Mouse (Mus musculus) naive thymus-derived CD4-positive, alpha-beta T cell, adult 2 months (primary cell): ENCODE results near the gene Chtf18.

Experiments used
- DNase-seq: peaks from one replicate; pipeline ENCODE4 v3.0.0-alpha.2; 2011; ENCODE audit warnings: low read depth

Chtf18 gene

DNA sequence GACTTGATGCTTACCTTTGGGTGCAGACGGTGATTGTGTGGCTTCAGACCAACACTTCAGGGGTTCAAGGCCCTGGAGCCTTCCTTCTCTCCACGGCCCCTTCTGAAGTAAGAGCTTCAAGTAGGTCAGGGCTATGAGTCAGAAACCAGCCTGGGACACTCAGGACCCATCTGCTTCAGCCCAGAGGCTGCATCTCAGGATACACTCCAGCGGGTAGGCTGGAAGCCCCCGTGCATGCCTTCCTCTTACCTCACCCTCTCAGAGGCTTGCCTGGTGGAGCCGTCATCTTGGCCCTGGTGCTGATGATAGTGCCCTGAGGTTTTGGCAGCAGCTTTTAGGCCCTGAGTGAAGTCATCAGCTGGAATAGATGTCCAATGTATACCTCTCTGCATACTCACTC, 8.0 kb upstream of the Chtf18 start:
- DNase-seq = no peak

- DNase-seq = peak; percentile 90
Measured at GRCm38 (mm10) chr17:25732082-25732481, 4.9 kb upstream of the Chtf18 start.

- no peak for DNase-seq
Measured at GRCm38 (mm10) chr17:25728009-25728270, 721 bp upstream of the Chtf18 start.

DNA sequence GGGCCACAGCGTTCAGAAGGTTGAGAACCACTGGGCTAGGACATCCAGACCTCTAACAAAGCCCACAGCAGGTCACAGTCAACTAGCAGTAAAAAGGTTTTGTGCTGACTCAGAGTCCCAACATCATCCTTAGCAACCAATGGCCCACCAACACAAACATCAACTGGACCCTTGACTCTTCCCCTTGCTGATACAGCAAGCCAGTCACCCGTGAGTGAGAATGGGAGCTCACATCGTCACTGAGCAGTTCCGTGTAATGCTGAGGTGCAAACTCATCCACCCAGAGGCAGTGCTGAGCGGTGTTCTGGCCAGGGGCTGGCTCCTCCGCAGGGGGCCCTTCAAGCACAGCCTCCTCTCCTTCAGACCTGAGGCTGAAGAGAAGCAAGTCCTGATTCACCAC, 2.0 kb downstream of the Chtf18 start:
- DNase-seq = no peak

- DNase-seq = no peak
Measured at GRCm38 (mm10) chr17:25723919-25724318, 3.3 kb downstream of the Chtf18 start.

- DNase-seq = no peak
Measured at GRCm38 (mm10) chr17:25723470-25723869, 3.7 kb downstream of the Chtf18 start.

GRCm38 (mm10) chr17:25721476-25721875, 5.7 kb downstream of the Chtf18 start:
- no peak for DNase-seq

GRCm38 (mm10) chr17:25717691-25718090, 9.5 kb downstream of the Chtf18 start:
- DNase-seq = no peak

- DNase-seq = no peak
Measured at GRCm38 (mm10) chr17:25716711-25717637, 10.2 kb downstream of the Chtf18 start, which contains the start of gene Gng13. Gene Gng13 (plus strand): TSS chr17:25717171.

- no peak for DNase-seq
Measured at GRCm38 (mm10) chr17:25716130-25716529, 11.1 kb downstream of the Chtf18 start.

- DNase-seq = no peak
Measured at GRCm38 (mm10) chr17:25715627-25716026, 11.6 kb downstream of the Chtf18 start.

DNA sequence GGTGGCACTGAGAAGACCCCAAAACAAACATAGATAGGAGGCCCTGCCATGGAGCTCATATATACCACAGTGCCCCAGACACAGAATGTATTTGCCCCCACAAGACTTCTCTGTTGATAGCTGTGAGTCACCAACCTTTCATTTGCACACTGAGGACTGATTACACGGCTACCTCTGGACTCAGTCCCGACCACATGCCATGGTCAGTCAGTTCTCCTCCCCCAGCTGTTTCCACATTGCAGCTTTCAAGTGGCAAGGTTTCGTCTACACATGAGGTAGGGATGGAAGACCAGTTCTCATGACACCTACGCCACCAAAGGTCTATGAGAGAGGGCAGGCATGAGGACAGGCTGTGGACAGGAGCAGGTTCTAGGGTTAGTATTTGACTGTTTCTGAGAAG, 16.1 kb downstream of the Chtf18 start:
- no peak for DNase-seq

DNA sequence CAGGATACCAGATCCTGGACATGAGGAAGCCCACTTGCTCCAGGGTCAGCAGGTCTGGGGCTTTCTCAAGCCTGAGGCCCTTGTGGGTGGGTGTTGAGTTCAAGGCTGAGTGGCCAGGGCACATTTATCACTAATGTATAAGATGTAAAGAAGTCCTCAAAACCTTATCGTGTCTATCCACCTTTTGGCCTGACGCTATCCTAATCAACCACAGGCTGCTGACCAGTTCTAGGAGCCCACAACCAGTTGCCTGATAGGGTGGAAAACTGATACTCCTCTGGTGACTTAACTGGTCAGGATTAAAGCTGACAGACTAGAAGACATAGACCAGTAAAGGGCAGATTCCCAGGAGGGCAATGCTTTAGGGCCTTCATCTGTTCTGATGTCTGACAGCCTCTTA, 17.2 kb downstream of the Chtf18 start:
- no peak for DNase-seq

GRCm38 (mm10) chr17:25700863-25701496, 26.2 kb downstream of the Chtf18 start:
- DNase-seq = no peak

DNA sequence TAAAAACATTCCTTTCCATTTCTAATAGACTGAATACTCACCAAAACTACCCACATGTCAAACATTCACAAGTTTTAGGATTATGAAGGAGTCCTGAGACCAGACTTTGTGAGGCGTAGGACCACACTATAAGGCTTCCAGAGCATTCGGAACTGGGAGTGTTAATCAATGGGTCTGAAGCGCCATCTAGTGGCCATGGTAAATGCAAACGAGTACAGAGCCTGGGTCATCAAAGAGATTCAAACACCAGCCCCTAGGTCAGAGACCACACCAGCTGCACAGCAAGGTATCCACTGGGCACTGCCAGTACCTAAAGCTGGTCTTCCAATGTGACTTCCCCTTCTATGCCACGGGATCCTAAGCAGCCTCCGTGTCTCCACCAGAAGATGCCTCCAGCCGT, 28.8 kb downstream of the Chtf18 start:
- peak; percentile 82 for DNase-seq

- no peak for DNase-seq
Measured at GRCm38 (mm10) chr17:25696263-25696662, 31.0 kb downstream of the Chtf18 start.

- DNase-seq = no peak
Measured at GRCm38 (mm10) chr17:25688922-25689321, 38.3 kb downstream of the Chtf18 start.

DNA sequence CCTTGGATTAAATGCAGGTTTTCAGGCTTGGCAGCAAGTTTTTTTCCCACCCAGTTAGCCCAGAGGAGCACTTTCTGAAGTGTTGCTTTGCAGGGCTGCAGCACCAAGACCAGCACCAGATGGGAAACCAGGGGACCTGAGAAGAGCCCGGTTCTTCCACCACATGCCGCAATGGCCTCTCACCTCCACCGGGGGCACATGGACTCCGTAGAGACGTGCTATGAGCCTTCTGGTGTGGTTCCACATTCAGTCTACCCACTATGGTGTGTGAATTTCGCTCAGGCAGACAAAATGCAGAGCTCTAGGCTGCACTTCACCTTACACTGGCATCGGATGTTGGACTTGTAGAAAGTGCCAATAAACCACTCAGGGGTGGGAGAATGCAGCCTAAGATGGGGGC, 40.9 kb downstream of the Chtf18 start:
- DNase-seq = no peak

DNA sequence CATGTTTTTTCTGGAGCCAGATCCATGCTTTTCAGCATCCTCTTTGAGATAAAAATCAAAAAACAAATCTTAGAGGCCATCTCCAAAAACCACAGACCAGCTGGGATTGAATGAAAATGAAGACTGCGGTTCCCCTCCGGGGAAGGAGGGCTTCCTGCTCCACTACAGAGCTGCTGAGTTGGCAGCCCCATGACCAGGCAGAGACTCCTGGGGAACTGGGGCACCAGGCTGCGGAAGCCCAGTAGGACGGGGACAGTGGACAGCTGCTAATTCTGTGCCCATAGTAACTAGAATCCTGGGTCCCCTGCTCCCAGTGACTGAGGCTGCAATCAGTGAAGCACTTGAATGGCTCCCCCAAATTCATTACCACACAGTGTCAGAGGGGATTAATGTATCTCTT, 45.6 kb downstream of the Chtf18 start:
- no peak for DNase-seq

GRCm38 (mm10) chr17:25679818-25680217, 47.4 kb downstream of the Chtf18 start:
- DNase-seq = no peak

DNA sequence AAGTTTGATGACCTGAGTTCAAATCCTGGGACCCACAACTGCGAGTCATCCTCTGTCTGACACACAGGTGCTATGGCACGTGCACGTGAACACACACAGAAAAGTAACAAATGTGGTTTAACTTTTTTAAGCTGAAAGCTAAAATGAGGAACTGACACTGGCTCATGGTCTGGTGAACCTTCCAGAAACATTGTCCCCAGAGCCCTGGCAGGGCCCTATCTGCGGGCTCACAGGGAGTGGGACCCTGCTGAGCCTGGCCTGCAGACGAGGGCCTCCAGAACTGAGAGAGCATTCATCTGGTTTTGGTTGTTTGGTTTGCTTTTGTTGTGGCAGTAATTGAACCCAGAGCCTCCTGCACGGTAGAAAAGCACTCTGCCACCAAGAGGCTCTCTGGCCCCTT, 49.2 kb downstream of the Chtf18 start:
- no peak for DNase-seq

DNA sequence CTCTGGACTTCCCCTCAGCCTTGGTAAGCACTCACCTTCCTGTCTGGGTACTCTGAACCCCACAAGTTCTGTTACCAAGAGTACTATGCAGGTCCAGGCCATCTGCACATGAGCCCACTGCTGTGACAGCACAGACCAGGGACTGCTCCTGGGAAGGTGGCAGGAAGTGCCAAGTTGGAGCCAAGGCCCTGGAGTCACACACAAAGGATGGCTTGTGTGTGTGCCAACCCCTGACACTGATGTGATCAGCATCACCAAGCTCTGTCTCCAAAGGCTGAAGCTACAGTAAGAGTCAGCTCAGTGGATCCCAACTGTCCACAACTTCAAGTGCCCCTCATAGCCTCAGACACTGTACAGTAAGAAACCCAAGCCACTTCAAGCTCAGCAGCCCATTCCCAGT, 54.2 kb downstream of the Chtf18 start:
- no peak for DNase-seq
